30 mouse cellular contexts compared by ENCODE assay signal in genomic region chr3:125935796-125936195, GRCm38 (mm10). TPM values are rescaled to one million over a fixed set of nuclear protein-coding genes. Genes with fewer than 3 reads are reported as not detected.
"Had no signal": no experiment of that assay in that cellular context is flagged by ENCODE, and none has a peak within 500 bp of the region (broad histone marks: within the 10 kb centered on the region; RNA-seq: fewer than 3 reads in every experiment).

No protein-coding gene starts in this region.

- H3K36me3 ChIP-seq: limb, embryonic 10.5 days; limb, embryonic 12.5 days; limb, embryonic 13.5 days; limb, embryonic 15.5 days; liver, embryonic 12.5 days; liver, embryonic 13.5 days; liver, embryonic 15.5 days; lung, embryonic 15.5 days; midbrain, embryonic 10.5 days; midbrain, embryonic 12.5 days; midbrain, embryonic 13.5 days; midbrain, embryonic 15.5 days; neural tube, embryonic 12.5 days had no signal

- H3K27ac ChIP-seq: limb, embryonic 10.5 days; limb, embryonic 12.5 days; limb, embryonic 13.5 days; limb, embryonic 15.5 days; liver, embryonic 12.5 days; liver, embryonic 13.5 days; liver, embryonic 14.5 days; liver, embryonic 15.5 days; lung, embryonic 15.5 days; macrophage; midbrain, embryonic 10.5 days; midbrain, embryonic 12.5 days; midbrain, embryonic 13.5 days; midbrain, embryonic 15.5 days; neural tube, embryonic 12.5 days had no signal

- H3K4me3 ChIP-seq: limb, embryonic 10.5 days; limb, embryonic 12.5 days; limb, embryonic 13.5 days; limb, embryonic 15.5 days; liver, embryonic 12.5 days; liver, embryonic 13.5 days; liver, embryonic 15.5 days; lung, embryonic 15.5 days; megakaryocyte, embryonic 14.5 days; midbrain, embryonic 10.5 days; midbrain, embryonic 12.5 days; midbrain, embryonic 13.5 days; midbrain, embryonic 15.5 days; myocyte; neural tube, embryonic 12.5 days had no signal

- H3K9me3 ChIP-seq: limb, embryonic 10.5 days; limb, embryonic 12.5 days; limb, embryonic 13.5 days; limb, embryonic 15.5 days; liver, embryonic 12.5 days; liver, embryonic 13.5 days; liver, embryonic 15.5 days; lung, embryonic 15.5 days; midbrain, embryonic 10.5 days; midbrain, embryonic 12.5 days; midbrain, embryonic 13.5 days; midbrain, embryonic 15.5 days; neural tube, embryonic 12.5 days had no signal

- H3K9ac ChIP-seq: limb, embryonic 12.5 days; limb, embryonic 13.5 days; limb, embryonic 15.5 days; liver, embryonic 12.5 days; liver, embryonic 13.5 days; liver, embryonic 14.5 days; liver, embryonic 15.5 days; liver, postnatal 0 days; lung, embryonic 14.5 days; lung, embryonic 15.5 days; midbrain, embryonic 12.5 days; midbrain, embryonic 13.5 days; midbrain, embryonic 15.5 days; neural tube, embryonic 12.5 days had no signal

- H3K27me3 ChIP-seq: midbrain, embryonic 15.5 days had no signal

- DNase-seq: left cerebral cortex, postnatal 4 days; liver; liver, embryonic 13.5 days; liver, postnatal 0 days; lung, adult 18-20 months; lung, adult 2 months; lung, embryonic 14.5 days; lung, postnatal 10 days; lung, postnatal 14 days; lung, postnatal 36 days; lung, postnatal 4 days; midbrain, embryonic 14.5 days had no signal

RNA-seq across cellular contexts. Expression of gene Ugt8a, which starts 2.6 kb away (rescaled TPM):
- total RNA-seq: monocyte, adult 5-6 weeks had no signal
- polyA plus RNA-seq: liver, adult 2 months; macrophage; myocyte had no signal
